Mouse (Mus musculus): Measurements from ENCODE around the gene Lrp1.

DNA sequence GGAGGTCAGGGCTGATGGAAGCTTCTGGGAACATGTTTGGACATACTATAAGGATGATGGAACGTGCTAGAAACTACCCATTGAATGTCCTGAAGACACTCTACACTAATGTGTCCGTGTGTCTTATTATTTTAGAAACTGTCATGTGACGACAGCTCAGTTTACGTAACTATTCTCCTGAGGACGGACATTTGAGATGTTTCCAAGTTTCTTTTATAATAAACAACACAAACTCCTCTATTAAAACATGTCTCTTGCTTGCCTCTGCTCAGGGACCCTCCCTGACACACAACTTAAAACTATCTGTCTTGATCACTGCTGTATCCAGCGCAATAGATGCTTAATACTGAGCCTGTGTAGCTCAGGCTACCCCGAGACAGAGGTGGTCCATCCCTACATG is 45.2 kb downstream of the Lrp1 start:
- TF ChIP-seq CTCF (IDR thresholded peaks at IDR 0.05; ENCODE audit: borderline replicate concordance, insufficient read depth, low read length): no peak
- TF ChIP-seq POLR2A (IDR thresholded peaks at IDR 0.05; ENCODE audit: low read depth, low read length): no peak

Data from embryonic fibroblast, embryonic 13.5 days (primary cell).